Mouse (Mus musculus) hindbrain, embryonic 11.5 days (tissue): ENCODE data around the gene Ttll10. TPM values are rescaled to one million over a fixed set of nuclear protein-coding genes. Genes with fewer than 3 reads are reported as not detected.

ENCODE experiments used
- ATAC-seq: fragments of 200-750 bp; cut with Nextera tagmentation; 2 replicates; pipeline ENCODE4 v1.8.0; 2017; ENCODE audit warnings: mild to moderate bottlenecking, moderate TSS enrichment, moderate library complexity; ENCODE audit not compliant: low FRiP score
- DNase-seq: peaks from one replicate; pipeline ENCODE4 v3.0.0-alpha.2; 2015; ENCODE audit warnings: low spot score
- H3K27ac ChIP-seq: fragments of 300-500 bp; sonication (generic); 2 replicates; pipeline ENCODE4 v1.5.1; 2014; ENCODE audit warnings: mild to moderate bottlenecking, low read depth, low read length
- H3K27me3 ChIP-seq: fragments of 300-500 bp; sonication (generic); 2 replicates; pipeline ENCODE4 v1.6.1; 2014; ENCODE audit warnings: mild to moderate bottlenecking, low read length, moderate library complexity, mixed read lengths; ENCODE audit not compliant: control insufficient read depth, insufficient read depth
- H3K36me3 ChIP-seq: fragments of 300-500 bp; sonication (generic); 2 replicates; pipeline ENCODE4 v1.6.1; 2014; ENCODE audit warnings: mild to moderate bottlenecking, low read length, moderate library complexity, mixed read lengths; ENCODE audit not compliant: control insufficient read depth, insufficient read depth
- H3K4me1 ChIP-seq: fragments of 300-500 bp; sonication (generic); replicated peaks from 2 replicates; pipeline ENCODE4 v1.6.1; 2014; ENCODE audit warnings: low read length, mixed read lengths; ENCODE audit not compliant: control insufficient read depth, insufficient read depth
- H3K4me2 ChIP-seq: fragments of 300-500 bp; sonication (generic); replicated peaks from 2 replicates; pipeline ENCODE4 v1.6.1; 2014; ENCODE audit warnings: mild to moderate bottlenecking, low read depth, low read length
- H3K4me3 ChIP-seq: fragments of 300-500 bp; sonication (generic); 2 replicates; pipeline ENCODE4 v1.5.1; 2014; ENCODE audit warnings: low read depth, low read length
- H3K9ac ChIP-seq: fragments of 300-500 bp; sonication (generic); 2 replicates; pipeline ENCODE4 v1.6.1; 2014; ENCODE audit warnings: low read depth, low read length
- H3K9me3 ChIP-seq: fragments of 300-500 bp; sonication (generic); 2 replicates; pipeline ENCODE4 v1.6.1; 2016; ENCODE audit warnings: low read length; ENCODE audit not compliant: control insufficient read depth
- WGBS: fragments of 180-500 bp; shearing (Covaris S2); extraction: QIAGEN DNeasy Blood & Tissue Kit; methylation state at CpG from one replicate; pipeline ENCODE4 v1.1.7; 2014; 5-methylcytosine and 5-hydroxymethylcytosine counted together
- polyA plus RNA-seq: library from polyadenylated mRNA; unstranded; fragments of >200 nt; fragmentation: Nextera tagmentation; extraction: Ambion mirVana; gene quantifications from 2 replicates; pipeline ENCODE4 v1.2.1, GENCODE M21; 2014

The Ttll10 gene
- polyA plus RNA-seq, 1 experiment from 2014 or later, result not detected

DNA sequence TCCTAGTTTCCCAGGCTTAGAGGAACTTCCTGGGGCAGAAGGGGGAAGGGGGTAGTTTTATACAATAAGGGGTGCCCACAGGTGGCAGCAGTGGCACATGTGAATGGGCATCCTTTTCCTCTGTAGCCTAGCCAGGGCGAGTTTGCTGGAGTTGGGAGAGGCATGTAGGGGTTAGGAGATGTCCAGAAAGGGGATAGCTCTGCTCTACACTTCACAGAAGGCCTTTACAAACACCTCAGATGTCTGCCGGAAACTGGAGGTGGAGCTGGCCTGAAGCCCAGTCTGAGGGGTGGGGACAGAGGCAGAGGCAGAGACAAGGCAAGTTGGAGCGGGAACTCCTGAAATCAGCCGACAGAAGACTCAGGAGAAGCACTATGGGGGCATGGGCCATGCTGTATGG, 33.2 kb downstream of the Ttll10 start, which contains the start of gene Tnfrsf18:
Gene Tnfrsf18 (plus strand): TSS at position 152 of the 400 bp plus-strand sequence.
- Histone ChIP-seq H3K36me3 (no peaks in the 10 kb centered on the region), H3K4me2 (no peak within 1 kb of the TSS), H3K27me3 (no peaks in the 10 kb centered on the region), H3K27ac (no peak within 1 kb of the TSS), H3K4me3 (no peak within 1 kb of the TSS), H3K4me1 (no peaks in the 10 kb centered on the region; the same call in 1 of the 2 replicates), H3K9ac (no peak within 1 kb of the TSS), H3K9me3 (no peaks in the 10 kb centered on the region)
- DNase-seq (no peak), ATAC-seq (no peak)
- 84% methylated on average over 4 of the region's 4 CpGs for WGBS

DNA sequence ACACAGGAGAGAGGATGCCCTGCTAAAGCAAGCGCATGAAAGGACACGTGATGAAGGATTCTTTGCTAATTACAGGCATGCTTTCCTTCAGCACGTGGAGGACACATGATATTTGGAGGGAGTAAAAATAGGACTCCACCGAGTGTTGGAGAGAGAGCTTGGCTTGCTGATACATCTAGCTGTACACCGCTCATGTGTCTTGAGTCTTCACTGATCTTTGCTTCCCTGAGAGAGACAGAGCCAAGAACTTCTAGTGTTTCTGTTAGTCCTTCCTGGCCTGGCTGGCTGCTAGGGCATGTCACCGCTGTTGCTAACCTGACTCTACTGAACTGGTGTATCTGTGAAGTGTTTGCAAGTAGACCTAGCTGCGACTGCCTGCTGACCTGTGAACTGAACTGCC, 35.0 kb downstream of the Ttll10 start:
- Histone ChIP-seq H3K27ac (no peak overlapping the region), H3K4me1 (no peaks in the 10 kb centered on the region), H3K4me2 (no peak overlapping the region), H3K9me3 (no peaks in the 10 kb centered on the region), H3K27me3 (no peaks in the 10 kb centered on the region), H3K36me3 (no peaks in the 10 kb centered on the region), H3K4me3 (no peak overlapping the region), H3K9ac (no peak overlapping the region)
- no peak for DNase-seq
- WGBS, result 93% methylated on average over 7 of the region's 7 CpGs
- no peak for ATAC-seq

DNA sequence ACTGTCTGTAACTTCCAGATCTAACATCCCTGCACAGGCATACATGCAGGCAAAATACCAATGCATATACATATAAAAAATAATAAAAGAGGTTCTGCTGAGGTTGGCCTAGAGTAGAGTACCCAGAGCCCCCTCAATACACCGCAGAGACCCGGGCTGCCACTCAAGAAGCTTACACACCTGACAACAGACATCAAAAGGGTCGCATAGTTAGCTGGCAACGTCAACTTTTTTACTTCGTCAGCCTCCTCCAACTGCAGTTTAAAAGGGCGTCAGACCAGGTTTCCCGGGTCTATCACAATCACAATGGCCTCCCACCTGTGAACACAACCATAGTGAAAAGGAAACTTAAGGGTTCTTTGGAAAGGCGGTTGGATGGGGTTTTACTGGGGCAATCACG, 35.7 kb downstream of the Ttll10 start:
- 81% methylated on average over 9 of the region's 9 CpGs for WGBS
- no peak overlapping the region for H3K27ac ChIP-seq
- H3K9me3 ChIP-seq, result no peaks in the 10 kb centered on the region
- H3K27me3 ChIP-seq, result no peaks in the 10 kb centered on the region
- H3K9ac ChIP-seq, result no peak overlapping the region
- no peak overlapping the region for H3K4me3 ChIP-seq
- H3K4me2 ChIP-seq, result no peak overlapping the region
- no peaks in the 10 kb centered on the region for H3K4me1 ChIP-seq
- no peaks in the 10 kb centered on the region for H3K36me3 ChIP-seq
- ATAC-seq (no peak), DNase-seq (no peak)

DNA sequence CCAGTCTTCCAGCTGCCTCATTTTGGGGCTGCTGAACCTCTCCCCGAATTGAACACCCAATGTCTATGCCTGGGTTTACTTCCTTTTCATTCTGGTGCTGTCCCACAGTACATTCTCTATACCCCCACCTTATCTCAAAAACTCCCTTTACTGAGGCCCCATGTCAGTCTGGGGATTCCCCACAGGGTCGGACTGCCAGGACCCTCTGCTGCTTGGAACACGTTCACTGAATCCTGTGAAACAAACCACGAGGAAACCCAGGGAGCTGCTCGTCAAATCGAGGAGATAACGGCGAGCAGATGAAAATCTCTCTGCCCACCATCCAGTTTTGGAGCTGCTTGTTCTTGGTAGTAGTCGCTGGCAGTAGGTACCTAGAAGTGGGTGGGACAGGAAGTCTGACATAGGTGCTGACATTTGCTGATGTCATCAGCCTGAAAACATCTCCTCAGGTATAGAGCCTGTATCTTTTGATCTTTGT, 37.2 kb downstream of the Ttll10 start:
- WGBS, result 75% methylated on average over 9 of the region's 9 CpGs
- ATAC-seq (no peak), DNase-seq (no peak)
- no peak overlapping the region for H3K4me2 ChIP-seq
- no peaks in the 10 kb centered on the region for H3K27me3 ChIP-seq
- no peak overlapping the region for H3K9ac ChIP-seq
- H3K27ac ChIP-seq, result no peak overlapping the region
- no peaks in the 10 kb centered on the region for H3K36me3 ChIP-seq
- H3K4me3 ChIP-seq, result no peak overlapping the region
- no peaks in the 10 kb centered on the region for H3K4me1 ChIP-seq
- H3K9me3 ChIP-seq, result no peaks in the 10 kb centered on the region

DNA sequence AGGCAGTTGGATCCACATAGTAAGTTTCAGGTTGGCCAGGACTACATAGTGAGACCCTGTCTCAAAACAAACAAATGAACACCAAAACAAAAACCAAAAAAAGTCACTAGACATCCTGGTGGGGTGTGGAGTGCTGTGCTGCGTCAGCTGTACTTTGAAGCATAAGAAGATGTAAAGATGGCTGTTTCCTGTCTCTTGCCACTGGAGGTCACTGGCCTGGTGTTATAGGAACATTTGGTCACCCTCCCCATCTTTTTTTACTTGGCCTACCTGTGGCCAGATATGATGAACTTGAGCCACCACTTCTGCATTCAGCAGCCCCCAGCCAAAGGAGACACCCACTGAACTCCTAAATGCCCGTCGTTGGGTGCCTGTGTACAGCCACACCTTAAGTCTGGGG, 37.8 kb downstream of the Ttll10 start:
- no peaks in the 10 kb centered on the region for H3K4me1 ChIP-seq
- H3K4me2 ChIP-seq, result no peak overlapping the region
- no peak for ATAC-seq
- no peak overlapping the region for H3K27ac ChIP-seq
- H3K36me3 ChIP-seq, result no peaks in the 10 kb centered on the region
- no peaks in the 10 kb centered on the region for H3K27me3 ChIP-seq
- H3K9me3 ChIP-seq, result no peaks in the 10 kb centered on the region
- no peak overlapping the region for H3K4me3 ChIP-seq
- H3K9ac ChIP-seq, result no peak overlapping the region
- WGBS, result 72% methylated on average over 3 of the region's 3 CpGs
- no peak for DNase-seq

DNA sequence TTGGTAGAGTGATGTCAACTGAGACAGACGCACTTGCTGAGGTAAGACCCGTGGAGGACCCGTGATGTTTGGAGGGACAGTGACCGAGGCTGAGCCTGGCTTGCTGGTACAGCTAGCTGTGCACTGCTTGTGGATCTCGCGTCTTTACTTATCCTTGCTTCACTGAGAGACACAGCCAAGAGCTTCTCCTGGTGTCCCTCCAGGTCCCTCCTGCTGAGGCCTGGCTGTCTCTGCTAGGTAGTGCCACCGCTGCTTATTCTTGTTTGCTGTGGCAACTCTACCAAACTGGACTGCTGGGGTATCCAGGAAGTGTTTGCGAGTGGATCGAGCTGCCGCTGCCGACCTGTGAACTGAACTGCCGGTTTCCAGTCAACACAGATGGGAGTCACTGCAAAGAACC, 39.4 kb downstream of the Ttll10 start:
- Histone ChIP-seq H3K9ac (no peak overlapping the region), H3K4me1 (no peaks in the 10 kb centered on the region), H3K4me3 (no peak overlapping the region), H3K36me3 (no peaks in the 10 kb centered on the region), H3K9me3 (no peaks in the 10 kb centered on the region), H3K27ac (no peak overlapping the region), H3K4me2 (no peak overlapping the region), H3K27me3 (no peaks in the 10 kb centered on the region)
- DNase-seq (no peak), ATAC-seq (no peak)
- 90% methylated on average over 12 of the region's 12 CpGs for WGBS

DNA sequence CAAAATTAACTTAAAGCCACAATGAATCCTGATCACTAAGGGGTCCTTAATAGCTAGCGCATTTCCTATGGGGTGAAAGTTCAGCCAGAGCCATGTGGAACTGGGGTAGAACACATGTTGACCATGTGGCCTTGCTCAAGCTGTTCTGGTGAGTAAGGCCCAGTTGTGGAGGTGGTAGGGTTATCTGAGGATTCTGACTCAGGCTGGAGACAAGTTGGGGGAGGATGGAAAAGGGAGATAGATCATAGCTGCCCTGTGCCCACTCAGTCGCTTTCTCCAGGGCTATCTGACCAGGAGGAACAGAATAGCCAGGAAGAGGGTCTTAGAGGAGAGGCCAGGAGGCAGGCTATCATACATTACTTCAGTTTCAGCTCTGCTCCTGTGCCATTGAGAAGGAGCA, 44.8 kb downstream of the Ttll10 start:
- peaks cover 5% of the 10 kb centered on the region; the same call in 1 of the 2 replicates for H3K36me3 ChIP-seq

DNA sequence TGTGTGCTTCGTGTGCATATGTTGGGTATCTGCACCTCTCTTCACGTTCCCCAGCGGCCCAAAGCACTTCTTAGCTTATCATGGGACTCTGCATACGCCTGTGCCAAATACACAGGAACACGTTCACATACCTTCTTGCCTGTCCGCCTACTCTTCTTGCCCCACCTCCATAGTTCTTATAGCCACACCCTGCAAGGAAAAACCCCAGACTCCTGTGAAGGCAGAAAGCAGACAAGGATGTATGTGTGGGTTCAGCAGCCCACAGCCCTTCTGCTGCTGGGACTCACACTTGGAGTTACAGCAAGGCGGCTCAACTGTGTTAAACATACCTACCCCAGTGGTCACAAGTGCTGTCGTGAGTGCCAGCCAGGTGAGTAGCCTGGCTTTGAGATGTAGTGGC, 45.6 kb downstream of the Ttll10 start, which contains the start of gene Tnfrsf4:
Gene Tnfrsf4 (plus strand): TSS at position 207 of the 400 bp plus-strand sequence.
- DNase-seq, result no peak
- Histone ChIP-seq H3K27ac (no peak within 1 kb of the TSS), H3K9me3 (no peaks in the 10 kb centered on the region), H3K4me3 (no peak within 1 kb of the TSS), H3K27me3 (no peaks in the 10 kb centered on the region), H3K36me3 (peaks cover 13% of the 10 kb centered on the region; the same call in 1 of the 2 replicates), H3K4me2 (no peak within 1 kb of the TSS), H3K9ac (no peak within 1 kb of the TSS), H3K4me1 (no peaks in the 10 kb centered on the region)
- no peak for ATAC-seq
- WGBS, result 86% methylated on average over 8 of the region's 8 CpGs

More for the DNA sequence above, 44.8 kb downstream of the Ttll10 start:
- 91% methylated on average over 2 of the region's 2 CpGs for WGBS
- DNase-seq (no peak), ATAC-seq (no peak)
- H3K4me2 ChIP-seq, result no peak overlapping the region
- no peak overlapping the region for H3K27ac ChIP-seq
- H3K27me3 ChIP-seq, result no peaks in the 10 kb centered on the region
- H3K9ac ChIP-seq, result no peak overlapping the region
- H3K4me1 ChIP-seq, result no peaks in the 10 kb centered on the region
- no peak overlapping the region for H3K4me3 ChIP-seq
- no peaks in the 10 kb centered on the region for H3K9me3 ChIP-seq

DNA sequence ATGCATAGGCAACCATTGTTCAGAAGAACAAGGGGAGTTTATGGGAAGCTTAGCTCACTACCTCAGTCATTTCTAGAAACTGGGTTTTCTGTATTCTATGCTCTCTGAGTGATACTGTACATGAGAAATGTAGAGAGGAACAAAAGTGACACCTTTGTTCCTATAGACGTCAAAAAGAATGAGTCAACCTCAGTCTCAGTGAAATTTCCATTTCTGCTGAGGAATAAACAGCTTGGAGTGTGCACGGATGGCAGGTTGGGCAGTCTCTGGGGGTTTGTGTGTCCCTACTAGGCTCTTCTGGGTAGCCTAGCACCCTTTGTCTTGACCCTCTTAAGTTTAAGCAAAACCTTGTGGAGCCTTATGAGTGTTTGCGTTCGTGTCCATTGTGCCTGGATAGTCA, 50.8 kb downstream of the Ttll10 start:
- H3K27me3 ChIP-seq, result no peaks in the 10 kb centered on the region
- H3K9me3 ChIP-seq, result no peaks in the 10 kb centered on the region
- H3K4me2 ChIP-seq, result no peak overlapping the region
- H3K36me3 ChIP-seq, result peaks cover 22% of the 10 kb centered on the region; the same call in 1 of the 2 replicates
- no peak for DNase-seq
- no peak overlapping the region for H3K4me3 ChIP-seq
- WGBS, result 97% methylated on average over 4 of the region's 4 CpGs
- H3K9ac ChIP-seq, result no peak overlapping the region
- no peak for ATAC-seq
- no peak overlapping the region for H3K27ac ChIP-seq
- no peaks in the 10 kb centered on the region for H3K4me1 ChIP-seq
